Mouse (Mus musculus): ENCODE data around the gene Ncbp3. TPM values are rescaled to one million over a fixed set of nuclear protein-coding genes. Genes with fewer than 3 reads are reported as not detected.
A peak's percentile ranks its signal among the peaks of the same experiment; 100 is the strongest.

Ncbp3 gene
- polyA plus RNA-seq, 1 experiment from 2014 or later, result 9.1 TPM

- H3K4me1 ChIP-seq, result no peaks in the 10 kb centered on the region
- H3K9ac ChIP-seq (replicated peaks), result no peak overlapping the region
- H3K36me3 ChIP-seq, result peaks cover 77% of the 10 kb centered on the region
- WGBS, result 75% methylated on average over 4 of the region's 4 CpGs
- H3K9me3 ChIP-seq (replicated peaks), result no peaks in the 10 kb centered on the region
- no peaks in the 10 kb centered on the region for H3K27me3 ChIP-seq (replicated peaks)
- no peak overlapping the region for H3K4me3 ChIP-seq (replicated peaks)
- H3K4me2 ChIP-seq, result no peak overlapping the region
- ATAC-seq (ENCODE audit: low FRiP score), result no peak
- H3K27ac ChIP-seq (replicated peaks), result no peak overlapping the region
These were observed 28.7 kb downstream of the Ncbp3 start for GRCm38 (mm10) chr11:73076295-73076694.

GRCm38 (mm10) chr11:73076733-73077132 lies 29.1 kb downstream of the Ncbp3 start:
- WGBS, result 70% methylated on average over 4 of the region's 4 CpGs
- no peak overlapping the region for H3K4me3 ChIP-seq (replicated peaks)
- no peaks in the 10 kb centered on the region for H3K4me1 ChIP-seq
- no peaks in the 10 kb centered on the region for H3K27me3 ChIP-seq (replicated peaks)
- no peak overlapping the region for H3K4me2 ChIP-seq
- ATAC-seq (ENCODE audit: low FRiP score), result no peak
- H3K9ac ChIP-seq (replicated peaks), result no peak overlapping the region
- no peak overlapping the region for H3K27ac ChIP-seq (replicated peaks)
- H3K9me3 ChIP-seq (replicated peaks), result no peaks in the 10 kb centered on the region
- H3K36me3 ChIP-seq, result peaks cover 82% of the 10 kb centered on the region

GRCm38 (mm10) chr11:73077211-73077720 lies 29.7 kb downstream of the Ncbp3 start:
- H3K36me3 ChIP-seq, result peaks cover 87% of the 10 kb centered on the region
- no peak overlapping the region for H3K9ac ChIP-seq (replicated peaks)
- no peak overlapping the region for H3K27ac ChIP-seq (replicated peaks)
- no peaks in the 10 kb centered on the region for H3K9me3 ChIP-seq (replicated peaks)
- no peak for ATAC-seq (ENCODE audit: low FRiP score)
- H3K4me3 ChIP-seq (replicated peaks), result no peak overlapping the region
- no peaks in the 10 kb centered on the region for H3K4me1 ChIP-seq
- H3K27me3 ChIP-seq (replicated peaks), result no peaks in the 10 kb centered on the region
- 89% methylated on average over 6 of the region's 6 CpGs for WGBS
- no peak overlapping the region for H3K4me2 ChIP-seq

- no peaks in the 10 kb centered on the region for H3K27me3 ChIP-seq (replicated peaks)
- H3K4me2 ChIP-seq, result no peak overlapping the region
- H3K9ac ChIP-seq (replicated peaks), result no peak overlapping the region
- 98% methylated on average over 8 of the region's 8 CpGs for WGBS
- no peak overlapping the region for H3K27ac ChIP-seq (replicated peaks)
- ATAC-seq (ENCODE audit: low FRiP score), result no peak
- no peaks in the 10 kb centered on the region for H3K9me3 ChIP-seq (replicated peaks)
- peaks cover 80% of the 10 kb centered on the region for H3K36me3 ChIP-seq
- H3K4me1 ChIP-seq, result no peaks in the 10 kb centered on the region
- no peak overlapping the region for H3K4me3 ChIP-seq (replicated peaks)
These were observed 31.0 kb downstream of the Ncbp3 start for GRCm38 (mm10) chr11:73078615-73079014.

GRCm38 (mm10) chr11:73080306-73080705 lies 32.7 kb downstream of the Ncbp3 start:
- H3K36me3 ChIP-seq, result peaks cover 73% of the 10 kb centered on the region
- H3K27ac ChIP-seq (replicated peaks), result no peak overlapping the region
- 0 out of 2 replicates have a peak, but pooled peaks cover 6% of the 10 kb centered on the region for H3K4me1 ChIP-seq
- H3K4me2 ChIP-seq, result no peak overlapping the region
- WGBS, result 92% methylated on average over 3 of the region's 3 CpGs
- H3K27me3 ChIP-seq (replicated peaks), result no peaks in the 10 kb centered on the region
- ATAC-seq (ENCODE audit: low FRiP score), result no peak
- H3K9ac ChIP-seq (replicated peaks), result no peak overlapping the region
- no peak overlapping the region for H3K4me3 ChIP-seq (replicated peaks)
- no peaks in the 10 kb centered on the region for H3K9me3 ChIP-seq (replicated peaks)

- 80% methylated on average over 6 of the region's 6 CpGs for WGBS
- H3K4me1 ChIP-seq, result 0 out of 2 replicates have a peak, but pooled peaks cover 6% of the 10 kb centered on the region
- H3K36me3 ChIP-seq, result peaks cover 40% of the 10 kb centered on the region
- no peaks in the 10 kb centered on the region for H3K9me3 ChIP-seq (replicated peaks)
- ATAC-seq (ENCODE audit: low FRiP score), result no peak
- peak overlapping the region; percentile 58 for H3K27ac ChIP-seq (replicated peaks)
- H3K4me2 ChIP-seq, result no peak overlapping the region
- no peak overlapping the region for H3K4me3 ChIP-seq (replicated peaks)
- no peaks in the 10 kb centered on the region for H3K27me3 ChIP-seq (replicated peaks)
- H3K9ac ChIP-seq (replicated peaks), result no peak overlapping the region
These were observed 36.7 kb downstream of the Ncbp3 start for GRCm38 (mm10) chr11:73084303-73084702.

GRCm38 (mm10) chr11:73084804-73085231 lies 37.2 kb downstream of the Ncbp3 start:
- 61% methylated on average over 10 of the region's 10 CpGs for WGBS
- H3K4me2 ChIP-seq, result no peak overlapping the region
- no peaks in the 10 kb centered on the region for H3K27me3 ChIP-seq (replicated peaks)
- H3K27ac ChIP-seq (replicated peaks), result peak overlapping the region; percentile 58
- H3K9ac ChIP-seq (replicated peaks), result no peak overlapping the region
- H3K36me3 ChIP-seq, result peaks cover 36% of the 10 kb centered on the region
- no peak overlapping the region for H3K4me3 ChIP-seq (replicated peaks)
- ATAC-seq (ENCODE audit: low FRiP score), result peak; percentile 55
- H3K9me3 ChIP-seq (replicated peaks), result no peaks in the 10 kb centered on the region
- H3K4me1 ChIP-seq, result 0 out of 2 replicates have a peak, but pooled peaks cover 6% of the 10 kb centered on the region

GRCm38 (mm10) chr11:73085391-73085790 lies 37.8 kb downstream of the Ncbp3 start:
- WGBS, result 73% methylated on average over 7 of the region's 7 CpGs
- Histone ChIP-seq H3K9me3 (replicated peaks) (no peaks in the 10 kb centered on the region), H3K9ac (replicated peaks) (no peak overlapping the region), H3K4me2 (no peak overlapping the region), H3K27ac (replicated peaks) (peak overlapping the region; percentile 58; the same call in 1 of the 2 replicates), H3K4me3 (replicated peaks) (no peak overlapping the region), H3K4me1 (0 out of 2 replicates have a peak, but pooled peaks cover 6% of the 10 kb centered on the region), H3K36me3 (peaks cover 34% of the 10 kb centered on the region), H3K27me3 (replicated peaks) (no peaks in the 10 kb centered on the region)
- no peak for ATAC-seq (ENCODE audit: low FRiP score)

- Histone ChIP-seq H3K4me1 (0 out of 2 replicates have a peak, but pooled peaks cover 6% of the 10 kb centered on the region), H3K9ac (replicated peaks) (no peak overlapping the region), H3K4me3 (replicated peaks) (no peak overlapping the region), H3K27me3 (replicated peaks) (no peaks in the 10 kb centered on the region), H3K4me2 (no peak overlapping the region), H3K36me3 (peaks cover 10% of the 10 kb centered on the region; the same call in 1 of the 2 replicates), H3K27ac (replicated peaks) (no peak overlapping the region), H3K9me3 (replicated peaks) (no peaks in the 10 kb centered on the region)
- ATAC-seq (ENCODE audit: low FRiP score), result no peak
- WGBS, result 73% methylated on average over 6 of the region's 6 CpGs
These were observed 40.3 kb downstream of the Ncbp3 start for GRCm38 (mm10) chr11:73087700-73088480.

GRCm38 (mm10) chr11:73090283-73090682 lies 42.7 kb downstream of the Ncbp3 start, which contains the start of gene Itgae:
Itgae (plus strand) TSS chr11:73090583.
- Histone ChIP-seq H3K9ac (replicated peaks) (no peak within 1 kb of the TSS), H3K4me1 (no peaks in the 10 kb centered on the region), H3K9me3 (replicated peaks) (no peaks in the 10 kb centered on the region), H3K4me3 (replicated peaks) (no peak within 1 kb of the TSS), H3K27me3 (replicated peaks) (no peaks in the 10 kb centered on the region), H3K27ac (replicated peaks) (no peak within 1 kb of the TSS), H3K4me2 (no peak within 1 kb of the TSS), H3K36me3 (no peaks in the 10 kb centered on the region)
- 83% methylated on average over 4 of the region's 4 CpGs for WGBS
- no peak for ATAC-seq (ENCODE audit: low FRiP score)

GRCm38 (mm10) chr11:73090826-73091225 lies 43.2 kb downstream of the Ncbp3 start:
- H3K27ac ChIP-seq (replicated peaks), result no peak overlapping the region
- H3K27me3 ChIP-seq (replicated peaks), result no peaks in the 10 kb centered on the region
- no peak overlapping the region for H3K9ac ChIP-seq (replicated peaks)
- H3K4me3 ChIP-seq (replicated peaks), result no peak overlapping the region
- H3K9me3 ChIP-seq (replicated peaks), result no peaks in the 10 kb centered on the region
- WGBS, result 87% methylated on average over 2 of the region's 2 CpGs
- no peak for ATAC-seq (ENCODE audit: low FRiP score)
- H3K36me3 ChIP-seq, result no peaks in the 10 kb centered on the region
- no peak overlapping the region for H3K4me2 ChIP-seq
- no peaks in the 10 kb centered on the region for H3K4me1 ChIP-seq

GRCm38 (mm10) chr11:73092057-73092456 lies 44.5 kb downstream of the Ncbp3 start:
- no peaks in the 10 kb centered on the region for H3K9me3 ChIP-seq (replicated peaks)
- H3K36me3 ChIP-seq, result no peaks in the 10 kb centered on the region
- no peak overlapping the region for H3K9ac ChIP-seq (replicated peaks)
- no peak for ATAC-seq (ENCODE audit: low FRiP score)
- 80% methylated on average over 4 of the region's 4 CpGs for WGBS
- H3K27me3 ChIP-seq (replicated peaks), result no peaks in the 10 kb centered on the region
- no peaks in the 10 kb centered on the region for H3K4me1 ChIP-seq
- H3K4me3 ChIP-seq (replicated peaks), result no peak overlapping the region
- H3K27ac ChIP-seq (replicated peaks), result no peak overlapping the region
- H3K4me2 ChIP-seq, result no peak overlapping the region
